Mouse (Mus musculus) MEL (cell line): ENCODE measurements at regions not wholly inside any gene's neighbourhood (a gene's known extent, or its start where the extent isn't known, plus 50 kb on each side); places are given as distances from the start of the nearest gene placed in this dataset.

ENCODE experiments used
- CHD1 ChIP-seq: IDR thresholded peaks from 2 replicates; pipeline ENCODE4 v1.6.1; 2012; ENCODE audit warnings: low read depth, mild to moderate bottlenecking, inconsistent platforms, low read length, improper control_type of control experiment
- CTCF ChIP-seq, 3 experiments: IDR thresholded peaks in 2 of 3; conservative IDR thresholded peaks in 1 of 3; 2 replicates each; pipeline ENCODE4 v1.5.1; 2011 to 2012; ENCODE audit warnings: low read length in 3 of 3, low read depth in 2 of 3, mild to moderate bottlenecking in 2 of 3, improper control_type of control experiment in 1 of 3, inconsistent platforms in 1 of 3, mixed read lengths in 1 of 3, moderate library complexity in 1 of 3; ENCODE audit not compliant: control insufficient read depth in 1 of 3, insufficient read depth in 1 of 3, poor library complexity in 1 of 3, severe bottlenecking in 1 of 3
- E2F4 ChIP-seq: IDR thresholded peaks from 2 replicates; pipeline ENCODE4 v1.6.1; 2011; ENCODE audit warnings: low read depth, low read length, improper control_type of control experiment, borderline replicate concordance
- EP300 ChIP-seq, 2 experiments: IDR thresholded peaks; 2 replicates each; pipeline ENCODE4 v1.6.1; 2011; ENCODE audit warnings: improper control_type of control experiment in 2 of 2, low read length in 2 of 2, low read depth in 1 of 2, mild to moderate bottlenecking in 1 of 2
- MAX ChIP-seq: IDR thresholded peaks from 2 replicates; pipeline ENCODE4 v1.6.1; 2011; ENCODE audit warnings: low read length, improper control_type of control experiment
- MAZ ChIP-seq: IDR thresholded peaks from 2 replicates; pipeline ENCODE4 v1.6.1; 2012; ENCODE audit warnings: low read depth, mild to moderate bottlenecking, inconsistent platforms, low read length, improper control_type of control experiment
- RAD21 ChIP-seq: IDR thresholded peaks from 2 replicates; pipeline ENCODE4 v1.6.1; 2011; ENCODE audit warnings: mild to moderate bottlenecking, low read depth, low read length, improper control_type of control experiment
- TCF12 ChIP-seq: IDR thresholded peaks from 2 replicates; pipeline ENCODE4 v1.6.1; 2014; ENCODE audit warnings: low read depth, mild to moderate bottlenecking, inconsistent platforms, low read length, improper control_type of control experiment, moderate library complexity
- ZMIZ1 ChIP-seq: IDR thresholded peaks from 2 replicates; pipeline ENCODE4 v1.6.1; 2012; ENCODE audit warnings: low read depth, mild to moderate bottlenecking, inconsistent platforms, low read length, improper control_type of control experiment, moderate library complexity
- ZNF384 ChIP-seq: IDR thresholded peaks from 2 replicates; pipeline ENCODE4 v1.6.1; 2012; ENCODE audit warnings: low read depth, mild to moderate bottlenecking, inconsistent platforms, low read length, improper control_type of control experiment

GRCm38 (mm10) chr1:71505898-71506297, 51.1 kb upstream of the Atic start:
- no peak for TF ChIP-seq ZMIZ1
- peak; percentile 30 to 61 (median 51) for TF ChIP-seq CTCF (IDR thresholded peaks at IDR 0.05 in 2 of 3, conservative IDR thresholded peaks at IDR 0.05 in 1 of 3; ENCODE audit: control insufficient read depth in 1 of 3, insufficient read depth in 1 of 3, low read depth in 2 of 3, low read length in 3 of 3, poor library complexity in 1 of 3, severe bottlenecking in 1 of 3)
- no peak for TF ChIP-seq MAX
- no peak for TF ChIP-seq MAZ
- TF ChIP-seq E2F4: no peak
- no peak for TF ChIP-seq ZNF384
- no peak for TF ChIP-seq TCF12
- TF ChIP-seq RAD21: peak; percentile 60
- TF ChIP-seq EP300 (IDR thresholded peaks at IDR 0.05; ENCODE audit: low read depth in 1 of 2, low read length in 2 of 2): no peak
- TF ChIP-seq CHD1: no peak
